8 mouse cellular contexts compared by ENCODE assay signal in genomic region chr11:97050944-97051586, GRCm38 (mm10). TPM values are rescaled to one million over a fixed set of nuclear protein-coding genes. Genes with fewer than 3 reads are reported as not detected.
DNase-seq lines count a peak whose midpoint lies in the region; ATAC-seq and TF ChIP-seq lines count a peak whose summit lies in the region.

No protein-coding gene starts in this region.

- TF ChIP-seq CTCF in lung, postnatal 0 days (IDR thresholded peaks at IDR 0.05): no peak
- no peak for TF ChIP-seq CTCF in hindbrain, postnatal 0 days (IDR thresholded peaks at IDR 0.05; ENCODE audit: low read depth)

- no peaks in the 10 kb centered on the region for H3K27me3 ChIP-seq in lung, postnatal 0 days (replicated peaks; ENCODE audit: insufficient read depth, low read length)
- no peaks in the 10 kb centered on the region for H3K27me3 ChIP-seq in hindbrain, postnatal 0 days (ENCODE audit: insufficient read depth, low read length)
- no peaks in the 10 kb centered on the region for H3K27me3 ChIP-seq in midbrain, embryonic 16.5 days (ENCODE audit: control insufficient read depth, insufficient read depth, low read depth, low read length)

- H3K4me1 ChIP-seq in lung, postnatal 0 days (ENCODE audit: insufficient read depth, low read depth, low read length): peaks cover 10% of the 10 kb centered on the region; the same call in 1 of the 2 replicates
- peaks cover 22% of the 10 kb centered on the region for H3K4me1 ChIP-seq in hindbrain, postnatal 0 days (ENCODE audit: insufficient read depth, low read length)
- H3K4me1 ChIP-seq in midbrain, embryonic 16.5 days (ENCODE audit: control insufficient read depth, insufficient read depth, low read length): peaks cover 20% of the 10 kb centered on the region

- H3K4me3 ChIP-seq in lung, postnatal 0 days (ENCODE audit: low read depth, low read length): peak overlapping the region; percentile 48
- H3K4me3 ChIP-seq in hindbrain, postnatal 0 days (ENCODE audit: low read length): peak overlapping the region; percentile 68
- peak overlapping the region; percentile 74 for H3K4me3 ChIP-seq in midbrain, embryonic 16.5 days (ENCODE audit: low read depth, low read length)

- H3K4me2 ChIP-seq in lung, postnatal 0 days (replicated peaks; ENCODE audit: low read depth, low read length): peak overlapping the region; percentile 83
- peak overlapping the region; percentile 96 for H3K4me2 ChIP-seq in hindbrain, postnatal 0 days (ENCODE audit: low read depth, low read length)
- peak overlapping the region; percentile 85 for H3K4me2 ChIP-seq in midbrain, embryonic 16.5 days (ENCODE audit: low read length)

- WGBS in lung, postnatal 0 days: 14% methylated on average over 13 of the region's 13 CpGs
- 14% methylated on average over 13 of the region's 13 CpGs for WGBS in hindbrain, postnatal 0 days
- 21% methylated on average over 13 of the region's 13 CpGs for WGBS in midbrain, embryonic 16.5 days

- no peak for ATAC-seq in lung, postnatal 0 days
- peak; percentile 59 for ATAC-seq in hindbrain, postnatal 0 days
- peak; percentile 23; the same call in 1 of the 2 replicates for ATAC-seq in midbrain, embryonic 16.5 days

- H3K9ac ChIP-seq in lung, postnatal 0 days (replicated peaks; ENCODE audit: low read depth): peak overlapping the region; percentile 60
- peak overlapping the region; percentile 67 for H3K9ac ChIP-seq in hindbrain, postnatal 0 days (replicated peaks; ENCODE audit: low read length)
- H3K9ac ChIP-seq in midbrain, embryonic 16.5 days (ENCODE audit: low read depth, low read length): peak overlapping the region; percentile 84

- H3K27ac ChIP-seq in lung, postnatal 0 days (ENCODE audit: low read length): peak overlapping the region; percentile 34
- peak overlapping the region; percentile 78 for H3K27ac ChIP-seq in hindbrain, postnatal 0 days
- peak overlapping the region; percentile 72 for H3K27ac ChIP-seq in midbrain, embryonic 16.5 days (ENCODE audit: low read length)

- no peaks in the 10 kb centered on the region for H3K9me3 ChIP-seq in lung, postnatal 0 days (ENCODE audit: low read length)
- no peaks in the 10 kb centered on the region for H3K9me3 ChIP-seq in hindbrain, postnatal 0 days (ENCODE audit: low read length)
- H3K9me3 ChIP-seq in midbrain, embryonic 16.5 days (replicated peaks; ENCODE audit: control insufficient read depth, low read length, poor library complexity, severe bottlenecking): no peaks in the 10 kb centered on the region

- peak; percentile 35 for DNase-seq in adrenal gland, postnatal 10 days
- no peak for DNase-seq in adrenal gland, postnatal 25 days
- no peak for DNase-seq in lung, postnatal 0 days (ENCODE audit: low spot score)
- no peak for DNase-seq in lung, postnatal 10 days
- peak; percentile 43 for DNase-seq in hindbrain, postnatal 0 days (ENCODE audit: low spot score)
- DNase-seq in adrenal gland, adult 8-10 months: no peak
- no peak for DNase-seq in thymus, postnatal 10 days (ENCODE audit: low spot score in 2 of 2)

- no peak for TF ChIP-seq EP300 in lung, postnatal 0 days (IDR thresholded peaks at IDR 0.05)

- peaks cover 22% of the 10 kb centered on the region; the same call in 1 of the 2 replicates for H3K36me3 ChIP-seq in lung, postnatal 0 days (ENCODE audit: insufficient read depth, low read length)
- peaks cover 28% of the 10 kb centered on the region for H3K36me3 ChIP-seq in hindbrain, postnatal 0 days (ENCODE audit: insufficient read depth, low read length)
- peaks cover 13% of the 10 kb centered on the region for H3K36me3 ChIP-seq in midbrain, embryonic 16.5 days (ENCODE audit: control insufficient read depth, insufficient read depth, low read length)

RNA-seq across cellular contexts. Expression of gene Osbpl7, which starts 0.6 kb away (rescaled TPM):
- total RNA-seq in adrenal gland, postnatal 10 days (2021): 10 to 100 TPM; 10.2 to 13.2 TPM
- 18.9 TPM in 2 replicates for total RNA-seq in adrenal gland, postnatal 25 days (2021)
- 11.4 and 11.9 TPM in 2 replicates for polyA plus RNA-seq in lung, postnatal 0 days (2015; fragmentation: Nextera tagmentation; extraction: Ambion mirVana)
- total RNA-seq in hindbrain, postnatal 0 days (2014; rRNA removed): 11.5 and 14.6 TPM in 2 replicates
- polyA plus RNA-seq in hindbrain, postnatal 0 days (2015; fragmentation: Nextera tagmentation; extraction: Ambion mirVana): 12.5 and 13.2 TPM in 2 replicates
- polyA plus RNA-seq in midbrain, embryonic 16.5 days (2015; fragmentation: Nextera tagmentation; extraction: Ambion mirVana): 11.9 and 12.8 TPM in 2 replicates
- total RNA-seq in adrenal gland, adult 8-10 months (2022): 10 to 100 TPM; 14.3 to 23.7 (median 18.1) TPM

RNA-seq across cellular contexts. Expression of gene Mrpl10, which starts 9.7 kb away (rescaled TPM):
- 100 to 1,000 TPM; 137 to 139 TPM for total RNA-seq in adrenal gland, postnatal 10 days (2021)
- total RNA-seq in adrenal gland, postnatal 25 days (2021): 117 and 129 TPM in 2 replicates
- polyA plus RNA-seq in lung, postnatal 0 days (2015; fragmentation: Nextera tagmentation; extraction: Ambion mirVana): 50.8 and 53.5 TPM in 2 replicates
- total RNA-seq in hindbrain, postnatal 0 days (2014; rRNA removed): 64.6 and 69.3 TPM in 2 replicates
- polyA plus RNA-seq in hindbrain, postnatal 0 days (2015; fragmentation: Nextera tagmentation; extraction: Ambion mirVana): 64.9 and 66.6 TPM in 2 replicates
- 58.9 and 59.1 TPM in 2 replicates for polyA plus RNA-seq in midbrain, embryonic 16.5 days (2015; fragmentation: Nextera tagmentation; extraction: Ambion mirVana)
- 100 to 1,000 TPM; 129 to 161 (median 147) TPM for total RNA-seq in adrenal gland, adult 8-10 months (2022)

RNA-seq across cellular contexts. Expression of gene Lrrc46, which starts 9.9 kb away (rescaled TPM):
- 1 to 10 TPM; 1.0 to 1.1 TPM for total RNA-seq in adrenal gland, postnatal 10 days (2021)
- total RNA-seq in adrenal gland, postnatal 25 days (2021): 1.0 and 1.4 TPM in 2 replicates
- 7.5 and 9.8 TPM in 2 replicates for polyA plus RNA-seq in lung, postnatal 0 days (2015; fragmentation: Nextera tagmentation; extraction: Ambion mirVana)
- total RNA-seq in hindbrain, postnatal 0 days (2014; rRNA removed): 0.36 and 3.5 TPM in 2 replicates
- 3.5 and 4.1 TPM in 2 replicates for polyA plus RNA-seq in hindbrain, postnatal 0 days (2015; fragmentation: Nextera tagmentation; extraction: Ambion mirVana)
- polyA plus RNA-seq in midbrain, embryonic 16.5 days (2015; fragmentation: Nextera tagmentation; extraction: Ambion mirVana): 3.4 and 4.0 TPM in 2 replicates
- total RNA-seq in adrenal gland, adult 8-10 months (2022): 1 to 10 TPM; 1.1 to 1.5 (median 1.3) TPM

RNA-seq across cellular contexts. Expression of gene Scrn2, which starts 21.3 kb away (rescaled TPM):
- 10 to 100 TPM; 22.5 to 25.9 TPM for total RNA-seq in adrenal gland, postnatal 10 days (2021)
- total RNA-seq in adrenal gland, postnatal 25 days (2021): 12.8 and 22.7 TPM in 2 replicates
- polyA plus RNA-seq in lung, postnatal 0 days (2015; fragmentation: Nextera tagmentation; extraction: Ambion mirVana): 15.7 and 17.2 TPM in 2 replicates
- 10.5 and 24.0 TPM in 2 replicates for total RNA-seq in hindbrain, postnatal 0 days (2014; rRNA removed)
- 12.4 and 13.8 TPM in 2 replicates for polyA plus RNA-seq in hindbrain, postnatal 0 days (2015; fragmentation: Nextera tagmentation; extraction: Ambion mirVana)
- 13.7 and 16.7 TPM in 2 replicates for polyA plus RNA-seq in midbrain, embryonic 16.5 days (2015; fragmentation: Nextera tagmentation; extraction: Ambion mirVana)
- 10 to 100 TPM; 19.4 to 40.6 (median 31.8) TPM for total RNA-seq in adrenal gland, adult 8-10 months (2022)

RNA-seq across cellular contexts. Expression of gene Sp6, which starts 37.9 kb away (rescaled TPM):
- under 1 TPM; 0.18 to 0.30 TPM for total RNA-seq in adrenal gland, postnatal 10 days (2021)
- 0.33 and 0.39 TPM in 2 replicates for total RNA-seq in adrenal gland, postnatal 25 days (2021)
- 0.56 and 0.81 TPM in 2 replicates for polyA plus RNA-seq in lung, postnatal 0 days (2015; fragmentation: Nextera tagmentation; extraction: Ambion mirVana)
- total RNA-seq in hindbrain, postnatal 0 days (2014; rRNA removed): 0.18 and 0.99 TPM in 2 replicates
- 0.38 and 0.54 TPM in 2 replicates for polyA plus RNA-seq in hindbrain, postnatal 0 days (2015; fragmentation: Nextera tagmentation; extraction: Ambion mirVana)
- polyA plus RNA-seq in midbrain, embryonic 16.5 days (2015; fragmentation: Nextera tagmentation; extraction: Ambion mirVana): 0.26 and 0.35 TPM in 2 replicates
- total RNA-seq in adrenal gland, adult 8-10 months (2022): under 1 TPM; 0.28 to 0.94 (median 0.61) TPM

Comparison
In these comparisons a context has a peak if more than half of its experiments do, and no peak if none do; other contexts are left out.
1. DNase-seq: peak in adrenal gland, postnatal 10 days (single experiment) and hindbrain, postnatal 0 days (single experiment); none in adrenal gland, postnatal 25 days (single experiment), lung, postnatal 0 days (single experiment), lung, postnatal 10 days (single experiment), adrenal gland, adult 8-10 months (single experiment) and thymus, postnatal 10 days (0 of 2).
2. Peak in every context shown above with its lines, with median percentiles within 50 percentile points of each other: H3K27ac ChIP-seq, H3K4me2 ChIP-seq, H3K4me3 ChIP-seq and H3K9ac ChIP-seq.